Mouse (Mus musculus) embryonic facial prominence, embryonic 14.5 days (tissue): Measurements from ENCODE around the gene Kcnk3. TPM values are rescaled to one million over a fixed set of nuclear protein-coding genes. Genes with fewer than 3 reads are reported as not detected.

Source experiments
- ATAC-seq: fragments of 200-750 bp; cut with Nextera tagmentation; 2 replicates; pipeline ENCODE4 v1.8.0; 2017; ENCODE audit warnings: low read depth, moderate number of reproducible peaks, moderate TSS enrichment
- DNase-seq: peaks from one replicate; pipeline ENCODE4 v3.0.0-alpha.2; 2015; ENCODE audit warnings: low spot score
- H3K27ac ChIP-seq: fragments of 300-500 bp; sonication (generic); replicated peaks from 2 replicates; pipeline ENCODE4 v1.5.1; 2014; ENCODE audit warnings: low read depth, mild to moderate bottlenecking, low read length, moderate library complexity
- H3K27me3 ChIP-seq: fragments of 300-500 bp; sonication (generic); replicated peaks from 2 replicates; pipeline ENCODE4 v1.6.1; 2014; ENCODE audit warnings: low read length; ENCODE audit not compliant: control insufficient read depth, insufficient read depth
- H3K36me3 ChIP-seq: fragments of 300-500 bp; sonication (generic); 2 replicates; pipeline ENCODE4 v1.6.1; 2014; ENCODE audit warnings: low read length, mixed read lengths; ENCODE audit not compliant: control insufficient read depth, insufficient read depth
- H3K4me1 ChIP-seq: fragments of 300-500 bp; sonication (generic); 2 replicates; pipeline ENCODE4 v1.6.1; 2014; ENCODE audit warnings: antibody characterized with exemption, low read length; ENCODE audit not compliant: control insufficient read depth, insufficient read depth
- H3K4me2 ChIP-seq: fragments of 300-500 bp; sonication (generic); 2 replicates; pipeline ENCODE4 v1.6.1; 2014; ENCODE audit warnings: low read depth, mild to moderate bottlenecking, low read length, moderate library complexity, mixed read lengths
- H3K4me3 ChIP-seq: fragments of 300-500 bp; sonication (generic); 2 replicates; pipeline ENCODE4 v1.5.1; 2014; ENCODE audit warnings: low read depth, mild to moderate bottlenecking, low read length
- H3K9ac ChIP-seq: fragments of 300-500 bp; sonication (generic); 2 replicates; pipeline ENCODE4 v1.6.1; 2014; ENCODE audit warnings: low read depth, mild to moderate bottlenecking, low read length, moderate library complexity, mixed read lengths
- H3K9me3 ChIP-seq: fragments of 300-500 bp; sonication (generic); 2 replicates; pipeline ENCODE4 v1.6.1; 2016; ENCODE audit warnings: low read length; ENCODE audit not compliant: control insufficient read depth
- WGBS: fragments of 180-500 bp; shearing (Covaris S2); extraction: QIAGEN DNeasy Blood & Tissue Kit; methylation state at CpG from one replicate; pipeline ENCODE4 v1.1.7; 2014; 5-methylcytosine and 5-hydroxymethylcytosine counted together
- polyA plus RNA-seq: library from polyadenylated mRNA; unstranded; fragments of >200 nt; fragmentation: Nextera tagmentation; extraction: Ambion mirVana; gene quantifications from 2 replicates; pipeline ENCODE4 v1.2.1, GENCODE M21; 2014

The Kcnk3 gene
- polyA plus RNA-seq, 1 experiment from 2014 or later = 2.9 TPM

- no peak overlapping the region for H3K27ac ChIP-seq
- no peak for ATAC-seq
Observed at GRCm38 (mm10) chr5:30603926-30604325, 16.0 kb downstream of the Kcnk3 start.

DNA sequence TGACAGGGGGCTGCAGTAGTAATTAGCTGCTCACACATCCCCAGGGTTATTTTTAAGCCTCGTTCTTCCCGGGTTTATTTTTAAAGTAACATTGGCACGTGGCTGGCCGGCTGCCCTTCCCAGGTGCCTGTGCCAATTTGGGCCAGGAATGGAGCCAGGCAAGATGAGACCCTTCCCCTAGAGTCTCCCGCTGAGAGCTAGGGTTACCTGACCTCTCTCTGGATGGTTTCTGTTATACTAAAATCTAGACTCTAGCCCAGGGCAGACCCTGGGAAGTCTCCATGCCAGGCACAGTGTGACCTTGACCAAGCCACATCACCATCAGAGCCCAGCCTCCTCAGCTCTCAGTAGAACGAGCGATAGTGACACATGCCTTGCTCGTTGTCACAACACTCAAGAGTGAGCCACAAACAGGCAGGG, 16.8 kb downstream of the Kcnk3 start:
- H3K4me1 ChIP-seq = no peaks in the 10 kb centered on the region
- no peak overlapping the region for H3K4me3 ChIP-seq
- no peak for DNase-seq
- H3K27me3 ChIP-seq = no peaks in the 10 kb centered on the region
- WGBS = 52% methylated on average over 8 of the region's 8 CpGs
- H3K27ac ChIP-seq = no peak overlapping the region
- no peak for ATAC-seq
- no peaks in the 10 kb centered on the region for H3K36me3 ChIP-seq
- H3K4me2 ChIP-seq = no peak overlapping the region
- H3K9me3 ChIP-seq = no peaks in the 10 kb centered on the region
- no peak overlapping the region for H3K9ac ChIP-seq

More at GRCm38 (mm10) chr5:30603926-30604325, 16.0 kb downstream of the Kcnk3 start:
- no peak overlapping the region for H3K4me3 ChIP-seq
- no peaks in the 10 kb centered on the region for H3K4me1 ChIP-seq
- no peaks in the 10 kb centered on the region for H3K36me3 ChIP-seq
- no peaks in the 10 kb centered on the region for H3K27me3 ChIP-seq
- DNase-seq = no peak
- H3K4me2 ChIP-seq = no peak overlapping the region
- H3K9me3 ChIP-seq = no peaks in the 10 kb centered on the region
- WGBS = 66% methylated on average over 4 of the region's 4 CpGs
- no peak overlapping the region for H3K9ac ChIP-seq

- WGBS = 86% methylated on average over 6 of the region's 6 CpGs
- no peaks in the 10 kb centered on the region for H3K27me3 ChIP-seq
- H3K27ac ChIP-seq = no peak overlapping the region
- H3K4me1 ChIP-seq = no peaks in the 10 kb centered on the region
- DNase-seq (no peak), ATAC-seq (no peak)
- H3K9me3 ChIP-seq = no peaks in the 10 kb centered on the region
- H3K4me3 ChIP-seq = no peak overlapping the region
- H3K9ac ChIP-seq = no peak overlapping the region
- H3K4me2 ChIP-seq = no peak overlapping the region
- no peaks in the 10 kb centered on the region for H3K36me3 ChIP-seq
Observed at GRCm38 (mm10) chr5:30605649-30606048, 17.7 kb downstream of the Kcnk3 start.

DNA sequence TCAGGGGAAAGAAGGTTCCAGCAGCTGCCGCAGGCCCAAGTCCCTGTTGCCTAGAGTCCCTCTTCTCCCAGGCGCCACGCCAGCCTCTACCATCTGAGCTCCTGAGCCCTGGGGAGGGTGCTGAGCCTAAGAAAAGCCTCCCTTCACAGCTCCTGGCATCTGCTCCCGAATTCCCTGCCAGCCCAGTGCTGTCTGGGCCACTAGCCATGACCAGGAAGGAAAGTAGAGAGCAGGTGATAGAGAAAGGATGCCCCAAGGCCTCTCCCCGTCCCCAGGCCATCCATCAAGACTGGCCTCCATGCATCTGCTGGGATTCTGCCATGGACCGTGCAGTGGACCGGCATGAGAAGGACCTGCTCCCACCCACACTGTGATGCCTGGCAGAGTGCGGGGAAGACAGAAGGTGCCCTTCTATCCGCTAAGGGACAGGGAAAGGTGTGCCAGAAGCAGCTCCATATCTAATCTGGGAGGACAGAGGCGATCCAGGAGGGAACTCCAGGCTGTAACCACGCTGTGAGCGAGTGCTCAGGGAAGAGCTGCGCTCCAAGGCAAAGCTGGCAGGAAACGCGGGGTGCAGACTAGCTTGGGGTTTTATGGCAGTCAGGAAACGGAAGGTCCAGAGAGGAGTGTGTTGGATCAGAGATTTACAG, 18.6 kb downstream of the Kcnk3 start:
- no peak for ATAC-seq
- Histone ChIP-seq H3K4me2 (no peak overlapping the region), H3K36me3 (no peaks in the 10 kb centered on the region), H3K27ac (no peak overlapping the region), H3K4me1 (no peaks in the 10 kb centered on the region), H3K4me3 (no peak overlapping the region), H3K9me3 (no peaks in the 10 kb centered on the region), H3K27me3 (no peaks in the 10 kb centered on the region), H3K9ac (no peak overlapping the region)
- 68% methylated on average over 16 of the region's 16 CpGs for WGBS
- DNase-seq = no peak

DNA sequence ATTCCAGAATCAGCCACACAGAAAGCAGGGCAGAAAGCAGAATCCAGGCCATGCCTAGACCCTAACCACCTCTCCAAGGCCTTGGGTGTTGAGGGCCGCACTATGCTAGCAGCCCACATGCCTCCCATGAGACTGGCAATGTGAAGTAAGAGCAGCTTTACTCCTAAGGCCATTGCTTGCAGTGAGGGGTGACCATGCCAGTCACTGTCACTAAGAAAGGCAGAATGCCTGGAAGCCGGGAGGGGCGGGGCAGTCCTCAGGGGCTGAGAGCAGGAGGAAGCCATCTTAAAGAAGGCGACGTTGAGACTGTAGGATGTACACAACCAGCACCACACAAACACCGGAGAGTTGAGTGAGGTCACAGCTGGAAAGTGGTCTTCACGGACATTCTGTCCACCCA, 21.1 kb downstream of the Kcnk3 start:
- ATAC-seq (no peak), DNase-seq (no peak)
- Histone ChIP-seq H3K9me3 (no peaks in the 10 kb centered on the region), H3K4me3 (no peak overlapping the region), H3K36me3 (no peaks in the 10 kb centered on the region), H3K4me1 (peaks cover under 1% of the 10 kb centered on the region; the same call in 1 of the 2 replicates), H3K4me2 (no peak overlapping the region), H3K9ac (no peak overlapping the region), H3K27me3 (no peaks in the 10 kb centered on the region), H3K27ac (no peak overlapping the region)
- WGBS = 80% methylated on average over 7 of the region's 7 CpGs

DNA sequence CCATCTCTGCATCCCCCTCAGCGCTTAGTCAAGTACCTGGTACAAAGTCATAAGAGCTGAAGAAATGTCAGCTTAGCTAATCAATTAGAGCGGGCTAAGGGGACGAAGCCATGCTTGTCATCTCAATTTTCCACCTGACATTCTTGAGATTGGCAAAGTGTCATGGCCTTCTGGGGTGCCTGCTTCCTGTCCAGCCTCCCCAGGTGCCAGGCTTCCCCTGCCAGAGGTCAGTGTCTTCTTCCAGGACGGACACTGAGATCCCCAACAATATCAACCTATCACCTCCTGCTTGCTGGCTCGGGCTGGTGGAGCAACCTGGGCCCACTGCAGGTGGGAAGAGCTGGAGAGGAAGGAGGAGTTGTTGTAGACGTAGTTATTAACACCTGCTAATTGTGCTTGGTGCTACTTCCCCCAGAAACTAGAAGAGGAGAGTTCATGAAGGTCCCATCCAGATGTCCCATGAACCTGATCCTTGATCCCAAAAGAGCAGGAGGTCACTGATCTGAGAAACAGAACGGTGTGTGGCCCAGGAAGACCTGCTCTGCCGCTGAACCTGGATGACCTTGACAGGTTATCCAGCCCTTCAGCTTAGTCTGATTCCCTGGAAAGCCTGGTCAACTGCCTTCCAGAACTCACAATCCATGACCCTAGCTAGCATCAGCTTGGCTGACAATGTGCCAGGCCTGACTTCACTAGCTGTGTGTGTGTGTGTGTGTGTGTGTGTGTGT, 22.1 kb downstream of the Kcnk3 start:
- peaks cover 6% of the 10 kb centered on the region for H3K4me1 ChIP-seq
- no peak overlapping the region for H3K4me2 ChIP-seq
- WGBS = 76% methylated on average over 8 of the region's 8 CpGs
- H3K27ac ChIP-seq = no peak overlapping the region
- H3K4me3 ChIP-seq = no peak overlapping the region
- ATAC-seq (no peak), DNase-seq (no peak)
- no peaks in the 10 kb centered on the region for H3K27me3 ChIP-seq
- H3K36me3 ChIP-seq = no peaks in the 10 kb centered on the region
- H3K9ac ChIP-seq = no peak overlapping the region
- H3K9me3 ChIP-seq = no peaks in the 10 kb centered on the region

DNA sequence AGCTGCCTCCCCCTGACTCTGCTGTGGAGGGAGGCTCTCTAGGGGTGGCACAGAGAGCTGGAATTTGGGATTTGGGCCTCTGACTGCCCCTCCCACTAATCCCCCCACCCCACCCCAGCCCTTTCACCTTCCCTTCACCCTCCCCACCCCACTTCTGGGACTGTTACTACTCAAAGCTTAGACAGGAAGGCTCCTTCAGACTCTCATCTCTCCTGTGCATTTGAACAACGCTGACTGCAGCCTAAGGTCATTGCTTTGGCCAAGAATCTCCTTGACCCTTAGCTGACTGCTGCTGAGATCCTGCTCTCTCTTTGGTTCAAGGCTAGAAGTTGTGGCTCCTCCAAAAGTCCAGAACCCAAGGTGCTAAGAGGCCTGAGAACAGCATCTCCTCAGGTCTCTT, 23.1 kb downstream of the Kcnk3 start:
- Histone ChIP-seq H3K4me3 (no peak overlapping the region), H3K27ac (no peak overlapping the region), H3K9ac (no peak overlapping the region), H3K4me2 (no peak overlapping the region), H3K27me3 (no peaks in the 10 kb centered on the region), H3K36me3 (no peaks in the 10 kb centered on the region), H3K9me3 (no peaks in the 10 kb centered on the region), H3K4me1 (peaks cover 6% of the 10 kb centered on the region)
- ATAC-seq (no peak), DNase-seq (no peak)
- WGBS = 46% methylated on average over 1 of the region's 1 CpGs

- Histone ChIP-seq H3K36me3 (no peaks in the 10 kb centered on the region), H3K27me3 (no peaks in the 10 kb centered on the region), H3K4me2 (no peak overlapping the region), H3K9me3 (no peaks in the 10 kb centered on the region), H3K27ac (no peak overlapping the region), H3K4me3 (no peak overlapping the region), H3K9ac (no peak overlapping the region), H3K4me1 (peaks cover 6% of the 10 kb centered on the region)
- 46% methylated on average over 3 of the region's 3 CpGs for WGBS
- no peak for DNase-seq
- no peak for ATAC-seq
Observed at GRCm38 (mm10) chr5:30611689-30612088, 23.7 kb downstream of the Kcnk3 start.

DNA sequence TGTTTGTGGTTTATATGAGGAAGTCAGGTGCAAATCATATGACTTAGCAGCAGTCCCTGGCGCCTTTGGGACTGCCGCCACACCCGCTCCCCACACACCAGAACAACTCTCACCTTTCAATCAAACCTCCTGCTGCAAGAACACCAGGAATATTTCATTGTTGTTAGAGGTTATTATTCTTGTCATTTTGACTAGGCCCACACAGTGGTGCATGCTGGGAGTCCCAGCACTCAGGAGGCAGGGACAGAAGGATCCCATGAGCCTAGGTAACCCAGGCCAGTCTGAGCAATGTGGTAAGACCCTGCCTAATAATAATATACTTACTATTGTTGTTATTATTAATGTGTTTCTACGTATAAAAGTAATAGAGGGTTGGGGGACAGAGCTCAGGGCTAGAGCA, 24.6 kb downstream of the Kcnk3 start:
- no peak overlapping the region for H3K4me3 ChIP-seq
- peaks cover 6% of the 10 kb centered on the region for H3K4me1 ChIP-seq

More for the DNA sequence above, 24.6 kb downstream of the Kcnk3 start:
- H3K9ac ChIP-seq = no peak overlapping the region
- no peak overlapping the region for H3K4me2 ChIP-seq
- no peak overlapping the region for H3K27ac ChIP-seq
- no peaks in the 10 kb centered on the region for H3K9me3 ChIP-seq
- WGBS = 60% methylated on average over 4 of the region's 4 CpGs
- H3K27me3 ChIP-seq = no peaks in the 10 kb centered on the region
- ATAC-seq (no peak), DNase-seq (no peak)
- no peaks in the 10 kb centered on the region for H3K36me3 ChIP-seq
